Mouse (Mus musculus): ENCODE results near the gene Gm609.
"Not testable (repeated sequence)": the region's sequence is repeated elsewhere in the genome, so short reads cannot be mapped to it uniquely, and the experiment has no call there.

Gm609 gene

GRCm38 (mm10) chr16:45492927-45493326, at the start of gene Gm609:
Gene Gm609, minus strand, starts transcription at chr16:45492969.
- DNase-seq = no peak

- no peak for DNase-seq
Observed at GRCm38 (mm10) chr16:45542108-45542507, 49.3 kb upstream of the Gm609 start.

- not testable (repeated sequence) for DNase-seq
Observed at GRCm38 (mm10) chr16:45538342-45538741, 45.6 kb upstream of the Gm609 start.

GRCm38 (mm10) chr16:45535009-45535408, 42.2 kb upstream of the Gm609 start, which contains the start of gene Slc9c1:
Gene Slc9c1, plus strand, starts transcription at chr16:45535309.
- no peak for DNase-seq

- no peak for DNase-seq
Observed at GRCm38 (mm10) chr16:45531950-45532349, 39.2 kb upstream of the Gm609 start, which contains the start of gene Gm17783. Gene Gm17783, minus strand, starts transcription at chr16:45532050.

- no peak for DNase-seq
Observed at GRCm38 (mm10) chr16:45525551-45525950, 32.8 kb upstream of the Gm609 start.

GRCm38 (mm10) chr16:45495326-45495725, 2.6 kb upstream of the Gm609 start:
- peak in 1 of 2 experiments; percentile 5 for DNase-seq

GRCm38 (mm10) chr16:45476991-45477390, 15.8 kb downstream of the Gm609 start:
- DNase-seq = no peak

- peak; percentile 41 to 72 for DNase-seq
Observed at GRCm38 (mm10) chr16:45471836-45472235, 20.9 kb downstream of the Gm609 start.

- no peak for DNase-seq
Observed at GRCm38 (mm10) chr16:45454762-45455161, 38.0 kb downstream of the Gm609 start.

GRCm38 (mm10) chr16:45437230-45437739, 55.5 kb downstream of the Gm609 start:
- no peak for DNase-seq

- DNase-seq = no peak
Observed at GRCm38 (mm10) chr16:45435591-45435990, 57.2 kb downstream of the Gm609 start.

- no peak for DNase-seq
Observed at GRCm38 (mm10) chr16:45427651-45428050, 65.1 kb downstream of the Gm609 start.

GRCm38 (mm10) chr16:45413497-45413896, 79.3 kb downstream of the Gm609 start:
- no peak for DNase-seq

GRCm38 (mm10) chr16:45409064-45409446, 83.7 kb downstream of the Gm609 start:
- DNase-seq = not testable (repeated sequence)

GRCm38 (mm10) chr16:45408425-45409063, 84.2 kb downstream of the Gm609 start, which contains the start of gene Cd200:
Gene Cd200, minus strand, starts transcription at chr16:45409053.
- peak; percentile 63 to 79 for DNase-seq

GRCm38 (mm10) chr16:45407645-45408400, 84.9 kb downstream of the Gm609 start:
- no peak for DNase-seq

- no peak for DNase-seq
Observed at GRCm38 (mm10) chr16:45407091-45407490, 85.7 kb downstream of the Gm609 start.

- no peak for DNase-seq
Observed at GRCm38 (mm10) chr16:45402951-45403350, 89.8 kb downstream of the Gm609 start.

- no peak for DNase-seq
Observed at GRCm38 (mm10) chr16:45402036-45402435, 90.7 kb downstream of the Gm609 start.

- no peak for DNase-seq
Observed at GRCm38 (mm10) chr16:45399947-45400555, 92.7 kb downstream of the Gm609 start.

GRCm38 (mm10) chr16:45399411-45399810, 93.4 kb downstream of the Gm609 start:
- DNase-seq = no peak

GRCm38 (mm10) chr16:45397440-45397839, 95.3 kb downstream of the Gm609 start:
- DNase-seq = no peak

All from kidney, postnatal 25 days (tissue).